Mouse (Mus musculus): ENCODE results near the gene Rad9b. TPM values are rescaled to one million over a fixed set of nuclear protein-coding genes. Genes with fewer than 3 reads are reported as not detected.

Gene Rad9b
- polyA plus RNA-seq, 1 experiment from 2014 or later, result 12.6 TPM

GRCm38 (mm10) chr5:122396791-122397190 is 42.8 kb upstream of the Rad9b start:
- Histone ChIP-seq H3K27ac (ENCODE audit: low read depth, low read length) (no peak overlapping the region), H3K27me3 (ENCODE audit: control insufficient read depth, insufficient read depth, low read length) (no peaks in the 10 kb centered on the region), H3K4me3 (ENCODE audit: low read depth, low read length) (no peak overlapping the region), H3K9ac (ENCODE audit: low read length) (no peak overlapping the region), H3K9me3 (ENCODE audit: control insufficient read depth, low read length) (no peaks in the 10 kb centered on the region), H3K4me1 (replicated peaks; ENCODE audit: control insufficient read depth, insufficient read depth, low read length) (0 out of 2 replicates have a peak, but pooled peaks cover 3% of the 10 kb centered on the region), H3K36me3 (ENCODE audit: control insufficient read depth, insufficient read depth, low read length) (peaks cover 5% of the 10 kb centered on the region; the same call in 1 of the 2 replicates), H3K4me2 (ENCODE audit: low read depth, low read length, severe bottlenecking) (no peak overlapping the region)
- no peak for ATAC-seq (replicated peaks; ENCODE audit: low FRiP score)
- no peak for DNase-seq (ENCODE audit: low spot score)
- WGBS, result 93% methylated on average over 10 of the region's 10 CpGs

- Histone ChIP-seq H3K9me3 (ENCODE audit: control insufficient read depth, low read length) (no peaks in the 10 kb centered on the region), H3K36me3 (ENCODE audit: control insufficient read depth, insufficient read depth, low read length) (peaks cover 5% of the 10 kb centered on the region; the same call in 1 of the 2 replicates), H3K4me3 (ENCODE audit: low read depth, low read length) (no peak overlapping the region), H3K4me2 (ENCODE audit: low read depth, low read length, severe bottlenecking) (no peak overlapping the region), H3K27me3 (ENCODE audit: control insufficient read depth, insufficient read depth, low read length) (no peaks in the 10 kb centered on the region), H3K4me1 (replicated peaks; ENCODE audit: control insufficient read depth, insufficient read depth, low read length) (0 out of 2 replicates have a peak, but pooled peaks cover 3% of the 10 kb centered on the region), H3K9ac (ENCODE audit: low read length) (no peak overlapping the region), H3K27ac (ENCODE audit: low read depth, low read length) (no peak overlapping the region)
- ATAC-seq (replicated peaks; ENCODE audit: low FRiP score) (no peak), DNase-seq (ENCODE audit: low spot score) (peak; percentile 86)
- WGBS, result 44% methylated on average over 2 of the region's 2 CpGs
These were observed 39.9 kb upstream of the Rad9b start for GRCm38 (mm10) chr5:122393887-122394286.

- no peak for DNase-seq (ENCODE audit: low spot score)
- 18% methylated on average over 19 of the region's 19 CpGs for WGBS
- peak overlapping the region; percentile 88 for H3K4me3 ChIP-seq (ENCODE audit: low read depth, low read length)
- 0 out of 2 replicates have a peak, but pooled peaks cover 3% of the 10 kb centered on the region for H3K4me1 ChIP-seq (replicated peaks; ENCODE audit: control insufficient read depth, insufficient read depth, low read length)
- H3K27ac ChIP-seq (ENCODE audit: low read depth, low read length), result no peak overlapping the region
- ATAC-seq (replicated peaks; ENCODE audit: low FRiP score), result no peak
- H3K4me2 ChIP-seq (ENCODE audit: low read depth, low read length, severe bottlenecking), result peak overlapping the region; percentile 83
- no peaks in the 10 kb centered on the region for H3K9me3 ChIP-seq (ENCODE audit: control insufficient read depth, low read length)
- peaks cover 5% of the 10 kb centered on the region; the same call in 1 of the 2 replicates for H3K36me3 ChIP-seq (ENCODE audit: control insufficient read depth, insufficient read depth, low read length)
- H3K9ac ChIP-seq (ENCODE audit: low read length), result peak overlapping the region; percentile 80
- H3K27me3 ChIP-seq (ENCODE audit: control insufficient read depth, insufficient read depth, low read length), result no peaks in the 10 kb centered on the region
These were observed 38.4 kb upstream of the Rad9b start for GRCm38 (mm10) chr5:122392227-122393004.

- Histone ChIP-seq H3K4me1 (replicated peaks; ENCODE audit: control insufficient read depth, insufficient read depth, low read length) (0 out of 2 replicates have a peak, but pooled peaks cover 3% of the 10 kb centered on the region), H3K4me2 (ENCODE audit: low read depth, low read length, severe bottlenecking) (peak within 1 kb of the TSS; percentile 83), H3K27ac (ENCODE audit: low read depth, low read length) (no peak within 1 kb of the TSS), H3K9ac (ENCODE audit: low read length) (peak within 1 kb of the TSS; percentile 80), H3K9me3 (ENCODE audit: control insufficient read depth, low read length) (no peaks in the 10 kb centered on the region), H3K27me3 (ENCODE audit: control insufficient read depth, insufficient read depth, low read length) (no peaks in the 10 kb centered on the region), H3K4me3 (ENCODE audit: low read depth, low read length) (peak within 1 kb of the TSS; percentile 88), H3K36me3 (ENCODE audit: control insufficient read depth, insufficient read depth, low read length) (peaks cover 2% of the 10 kb centered on the region; the same call in 1 of the 2 replicates)
- ATAC-seq (replicated peaks; ENCODE audit: low FRiP score) (peak; percentile 86), DNase-seq (ENCODE audit: low spot score) (peak; percentile 95)
- 0% methylated on average over 39 of the region's 39 CpGs for WGBS
These were observed 37.8 kb upstream of the Rad9b start, which contains the start of gene Arpc3 for GRCm38 (mm10) chr5:122391786-122392180. Gene Arpc3 (plus strand): TSS chr5:122391878.

- ATAC-seq (replicated peaks; ENCODE audit: low FRiP score) (peak; percentile 5; the same call in 1 of the 2 replicates), DNase-seq (ENCODE audit: low spot score) (no peak)
- Histone ChIP-seq H3K9ac (ENCODE audit: low read length) (no peak overlapping the region; the same call in 1 of the 2 replicates), H3K27ac (ENCODE audit: low read depth, low read length) (no peak overlapping the region), H3K4me1 (replicated peaks; ENCODE audit: control insufficient read depth, insufficient read depth, low read length) (0 out of 2 replicates have a peak, but pooled peaks cover 3% of the 10 kb centered on the region), H3K36me3 (ENCODE audit: control insufficient read depth, insufficient read depth, low read length) (no peaks in the 10 kb centered on the region), H3K27me3 (ENCODE audit: control insufficient read depth, insufficient read depth, low read length) (no peaks in the 10 kb centered on the region), H3K4me3 (ENCODE audit: low read depth, low read length) (peak overlapping the region; percentile 88; the same call in 1 of the 2 replicates), H3K4me2 (ENCODE audit: low read depth, low read length, severe bottlenecking) (peak overlapping the region; percentile 16; the same call in 1 of the 2 replicates), H3K9me3 (ENCODE audit: control insufficient read depth, low read length) (no peaks in the 10 kb centered on the region)
- 55% methylated on average over 15 of the region's 16 CpGs for WGBS
These were observed 37.2 kb upstream of the Rad9b start for GRCm38 (mm10) chr5:122391178-122391785.

- H3K9me3 ChIP-seq (ENCODE audit: control insufficient read depth, low read length), result no peaks in the 10 kb centered on the region
- H3K9ac ChIP-seq (ENCODE audit: low read length), result no peak overlapping the region
- no peak overlapping the region for H3K4me2 ChIP-seq (ENCODE audit: low read depth, low read length, severe bottlenecking)
- 0 out of 2 replicates have a peak, but pooled peaks cover 3% of the 10 kb centered on the region for H3K4me1 ChIP-seq (replicated peaks; ENCODE audit: control insufficient read depth, insufficient read depth, low read length)
- H3K27me3 ChIP-seq (ENCODE audit: control insufficient read depth, insufficient read depth, low read length), result no peaks in the 10 kb centered on the region
- H3K4me3 ChIP-seq (ENCODE audit: low read depth, low read length), result no peak overlapping the region
- ATAC-seq (replicated peaks; ENCODE audit: low FRiP score) (no peak), DNase-seq (ENCODE audit: low spot score) (no peak)
- no peak overlapping the region for H3K27ac ChIP-seq (ENCODE audit: low read depth, low read length)
- no peaks in the 10 kb centered on the region for H3K36me3 ChIP-seq (ENCODE audit: control insufficient read depth, insufficient read depth, low read length)
These were observed 36.6 kb upstream of the Rad9b start for GRCm38 (mm10) chr5:122390671-122391070.

GRCm38 (mm10) chr5:122390006-122390405 is 36.0 kb upstream of the Rad9b start:
- Histone ChIP-seq H3K9ac (ENCODE audit: low read length) (no peak overlapping the region), H3K9me3 (ENCODE audit: control insufficient read depth, low read length) (no peaks in the 10 kb centered on the region), H3K27me3 (ENCODE audit: control insufficient read depth, insufficient read depth, low read length) (no peaks in the 10 kb centered on the region), H3K4me1 (replicated peaks; ENCODE audit: control insufficient read depth, insufficient read depth, low read length) (0 out of 2 replicates have a peak, but pooled peaks cover 3% of the 10 kb centered on the region), H3K36me3 (ENCODE audit: control insufficient read depth, insufficient read depth, low read length) (no peaks in the 10 kb centered on the region), H3K27ac (ENCODE audit: low read depth, low read length) (no peak overlapping the region), H3K4me2 (ENCODE audit: low read depth, low read length, severe bottlenecking) (no peak overlapping the region), H3K4me3 (ENCODE audit: low read depth, low read length) (no peak overlapping the region)
- DNase-seq (ENCODE audit: low spot score) (no peak), ATAC-seq (replicated peaks; ENCODE audit: low FRiP score) (no peak)
- WGBS, result 93% methylated on average over 5 of the region's 5 CpGs

- Histone ChIP-seq H3K36me3 (ENCODE audit: control insufficient read depth, insufficient read depth, low read length) (peaks cover 3% of the 10 kb centered on the region; the same call in 1 of the 2 replicates), H3K9me3 (ENCODE audit: control insufficient read depth, low read length) (no peaks in the 10 kb centered on the region), H3K4me2 (ENCODE audit: low read depth, low read length, severe bottlenecking) (no peak overlapping the region), H3K27me3 (ENCODE audit: control insufficient read depth, insufficient read depth, low read length) (no peaks in the 10 kb centered on the region), H3K27ac (ENCODE audit: low read depth, low read length) (no peak overlapping the region), H3K4me1 (replicated peaks; ENCODE audit: control insufficient read depth, insufficient read depth, low read length) (no peaks in the 10 kb centered on the region), H3K4me3 (ENCODE audit: low read depth, low read length) (no peak overlapping the region), H3K9ac (ENCODE audit: low read length) (no peak overlapping the region)
- DNase-seq (ENCODE audit: low spot score) (peak; percentile 85), ATAC-seq (replicated peaks; ENCODE audit: low FRiP score) (0 out of 2 replicates have a peak, but pooled peaks have one; percentile 27)
- 62% methylated on average over 11 of the region's 11 CpGs for WGBS
These were observed 25.5 kb upstream of the Rad9b start for GRCm38 (mm10) chr5:122379374-122380155.
